Mouse (Mus musculus) bone marrow macrophage, adult 2 months (primary cell): ENCODE data around the gene Hmgcs2.

Source experiments
- CTCF ChIP-seq: IDR thresholded peaks from 2 replicates; pipeline ENCODE4 v1.5.1; 2012; ENCODE audit warnings: low read depth, mild to moderate bottlenecking, low read length, moderate library complexity
- POLR2A ChIP-seq: IDR thresholded peaks from 2 replicates; pipeline ENCODE4 v1.6.1; 2012; ENCODE audit warnings: mild to moderate bottlenecking, low read depth, low read length, borderline replicate concordance

DNA sequence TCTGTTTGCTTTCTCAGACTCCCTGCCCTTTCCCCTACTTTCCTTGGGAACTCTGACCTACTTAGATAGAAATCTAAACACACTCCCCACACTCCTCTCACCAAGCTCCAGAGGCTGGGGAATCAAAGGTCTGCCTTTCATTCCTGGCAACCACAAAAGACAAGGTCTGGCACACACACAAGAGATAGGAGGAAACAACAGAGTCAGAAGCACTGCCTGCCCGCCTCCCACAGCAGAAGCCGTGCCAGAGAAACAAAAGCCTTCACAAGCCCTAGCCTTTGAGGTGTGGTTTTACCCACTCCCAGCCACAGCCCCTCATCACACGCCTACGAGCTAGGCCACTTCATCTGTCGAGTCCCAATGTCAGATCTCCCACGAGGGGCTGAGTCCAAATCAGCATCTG, 13.0 kb upstream of the Hmgcs2 start:
- TF ChIP-seq POLR2A: no peak
- TF ChIP-seq CTCF: no peak
